ENCODE assay signal across 22 mouse cellular contexts in genomic region chr13:44999211-44999610, GRCm38 (mm10).
"Had no signal": no experiment of that assay in that cellular context is flagged by ENCODE, and none has a peak within 500 bp of the region (broad histone marks: within the 10 kb centered on the region; RNA-seq: fewer than 3 reads in every experiment).

No protein-coding gene starts in this region.

- H3K36me3 ChIP-seq: midbrain, embryonic 12.5 days; midbrain, embryonic 15.5 days; neural tube, embryonic 12.5 days; neural tube, embryonic 15.5 days had no signal

- H3K9ac ChIP-seq: limb, embryonic 12.5 days; limb, embryonic 15.5 days; liver, embryonic 14.5 days; liver, postnatal 0 days; lung, embryonic 14.5 days; midbrain, embryonic 12.5 days; midbrain, embryonic 15.5 days; neural tube, embryonic 12.5 days; neural tube, embryonic 15.5 days had no signal

- ATAC-seq: liver, postnatal 0 days; lung, postnatal 0 days; midbrain, embryonic 15.5 days had no signal

- H3K27me3 ChIP-seq: limb, embryonic 12.5 days; limb, embryonic 15.5 days; midbrain, embryonic 12.5 days; midbrain, embryonic 15.5 days; neural tube, embryonic 12.5 days; neural tube, embryonic 15.5 days had no signal

- H3K4me3 ChIP-seq: limb, embryonic 12.5 days; limb, embryonic 15.5 days; midbrain, embryonic 12.5 days; midbrain, embryonic 15.5 days; neural tube, embryonic 12.5 days; neural tube, embryonic 15.5 days had no signal

- H3K9me3 ChIP-seq: limb, embryonic 12.5 days; limb, embryonic 15.5 days; midbrain, embryonic 12.5 days; midbrain, embryonic 15.5 days; neural tube, embryonic 12.5 days; neural tube, embryonic 15.5 days had no signal

- DNase-seq: kidney, postnatal 10 days; kidney, postnatal 36 days; left cerebral cortex, postnatal 4 days; liver, postnatal 0 days; lung, embryonic 14.5 days; right cerebral cortex, adult 18-20 months; right cerebral cortex, postnatal 14 days; right cerebral cortex, postnatal 4 days; thymus, adult 2 months; thymus, postnatal 14 days; thymus, postnatal 4 days had no signal

- H3K27ac ChIP-seq: limb, embryonic 12.5 days; limb, embryonic 15.5 days; liver, embryonic 14.5 days; macrophage; midbrain, embryonic 12.5 days; midbrain, embryonic 15.5 days; neural tube, embryonic 12.5 days; neural tube, embryonic 15.5 days; stomach, postnatal 0 days had no signal

- H3K4me2 ChIP-seq: limb, embryonic 12.5 days; limb, embryonic 15.5 days; liver, embryonic 11.5 days; lung, embryonic 14.5 days; midbrain, embryonic 12.5 days; neural tube, embryonic 15.5 days had no signal
